Mouse (Mus musculus): Measurements from ENCODE around the gene Ric1. TPM values are rescaled to one million over a fixed set of nuclear protein-coding genes. Genes with fewer than 3 reads are reported as not detected.

Gene Ric1
- polyA plus RNA-seq, 1 experiment: 8.9 TPM

GRCm38 (mm10) chr19:29482148-29482547, 39.9 kb upstream of the Ric1 start:
- Histone ChIP-seq H3K4me3 (ENCODE audit: insufficient read depth, low read depth, low read length) (no peak overlapping the region), H3K27ac (ENCODE audit: insufficient read depth, low read depth, low read length) (no peak overlapping the region), H3K4me1 (ENCODE audit: control insufficient read depth, insufficient read depth, low read length) (0 out of 2 replicates have a peak, but pooled peaks cover 3% of the 10 kb centered on the region), H3K36me3 (ENCODE audit: control insufficient read depth, insufficient read depth, low read length) (no peaks in the 10 kb centered on the region), H3K27me3 (replicated peaks; ENCODE audit: control insufficient read depth, insufficient read depth, low read length) (no peaks in the 10 kb centered on the region)
- TF ChIP-seq CTCF (conservative IDR thresholded peaks at IDR 0.05; ENCODE audit: insufficient read depth, insufficient read length, low read depth, low read length) (no peak), POLR2A (IDR thresholded peaks at IDR 0.05; ENCODE audit: low read depth, low read length) (no peak)
- DNase-seq: no peak
- WGBS: 88% methylated on average over 5 of the region's 5 CpGs

DNA sequence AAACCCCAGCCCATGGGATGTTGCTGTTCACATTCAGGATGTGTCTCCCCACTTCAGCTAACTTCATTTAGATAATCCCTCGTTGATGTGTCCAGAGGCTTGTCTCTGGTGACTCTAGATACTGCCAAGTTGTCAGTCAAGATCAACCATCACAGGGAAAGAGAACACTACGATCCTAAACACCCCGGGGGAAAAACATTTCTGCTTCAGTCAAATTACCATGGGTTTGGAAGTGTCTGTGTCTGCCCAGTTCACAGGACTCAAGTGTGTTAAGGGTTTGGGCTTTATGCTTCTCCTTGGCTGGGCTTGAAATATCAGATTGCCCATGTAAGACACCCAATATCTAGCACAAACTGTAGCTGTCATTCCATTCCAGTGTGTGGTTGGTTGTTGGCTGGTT, 39.4 kb upstream of the Ric1 start:
- H3K4me3 ChIP-seq (ENCODE audit: insufficient read depth, low read depth, low read length): no peak overlapping the region
- no peak for DNase-seq
- H3K27ac ChIP-seq (ENCODE audit: insufficient read depth, low read depth, low read length): no peak overlapping the region
- TF ChIP-seq CTCF (conservative IDR thresholded peaks at IDR 0.05; ENCODE audit: insufficient read depth, insufficient read length, low read depth, low read length) (no peak), POLR2A (IDR thresholded peaks at IDR 0.05; ENCODE audit: low read depth, low read length) (no peak)
- no peaks in the 10 kb centered on the region for H3K36me3 ChIP-seq (ENCODE audit: control insufficient read depth, insufficient read depth, low read length)
- 72% methylated on average over 3 of the region's 3 CpGs for WGBS
- H3K4me1 ChIP-seq (ENCODE audit: control insufficient read depth, insufficient read depth, low read length): 0 out of 2 replicates have a peak, but pooled peaks cover 3% of the 10 kb centered on the region
- no peaks in the 10 kb centered on the region for H3K27me3 ChIP-seq (replicated peaks; ENCODE audit: control insufficient read depth, insufficient read depth, low read length)

DNA sequence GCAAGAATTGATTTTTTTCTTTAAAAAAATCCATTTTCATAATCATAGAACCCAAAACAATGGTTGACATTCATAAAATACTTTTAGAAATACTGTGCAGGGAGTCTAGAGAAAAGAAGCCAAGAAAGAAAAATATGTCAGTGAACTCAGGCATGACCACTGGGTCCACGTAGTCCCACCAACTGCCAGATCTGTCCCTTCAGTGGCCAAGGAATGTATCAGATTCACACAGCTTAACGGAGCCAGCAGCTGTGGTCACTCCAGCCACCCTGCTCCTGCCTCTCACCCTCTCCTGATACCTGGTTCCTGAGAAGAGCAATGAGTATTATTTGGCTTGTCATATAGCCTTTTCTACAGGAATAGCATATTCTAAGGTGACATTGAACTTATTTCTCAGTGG, 38.7 kb upstream of the Ric1 start:
- TF ChIP-seq POLR2A (IDR thresholded peaks at IDR 0.05; ENCODE audit: low read depth, low read length): no peak
- no peak for TF ChIP-seq CTCF (conservative IDR thresholded peaks at IDR 0.05; ENCODE audit: insufficient read depth, insufficient read length, low read depth, low read length)
- H3K36me3 ChIP-seq (ENCODE audit: control insufficient read depth, insufficient read depth, low read length): no peaks in the 10 kb centered on the region
- peaks cover 8% of the 10 kb centered on the region; the same call in 1 of the 2 replicates for H3K4me1 ChIP-seq (ENCODE audit: control insufficient read depth, insufficient read depth, low read length)
- no peaks in the 10 kb centered on the region for H3K27me3 ChIP-seq (replicated peaks; ENCODE audit: control insufficient read depth, insufficient read depth, low read length)
- DNase-seq: no peak
- 30% methylated on average over 2 of the region's 2 CpGs for WGBS
- no peak overlapping the region for H3K27ac ChIP-seq (ENCODE audit: insufficient read depth, low read depth, low read length)
- no peak overlapping the region for H3K4me3 ChIP-seq (ENCODE audit: insufficient read depth, low read depth, low read length)

GRCm38 (mm10) chr19:29484537-29484936, 37.5 kb upstream of the Ric1 start:
- no peak overlapping the region for H3K4me3 ChIP-seq (ENCODE audit: insufficient read depth, low read depth, low read length)
- H3K36me3 ChIP-seq (ENCODE audit: control insufficient read depth, insufficient read depth, low read length): no peaks in the 10 kb centered on the region
- 44% methylated on average over 2 of the region's 2 CpGs for WGBS
- peaks cover 14% of the 10 kb centered on the region; the same call in 1 of the 2 replicates for H3K4me1 ChIP-seq (ENCODE audit: control insufficient read depth, insufficient read depth, low read length)
- no peaks in the 10 kb centered on the region for H3K27me3 ChIP-seq (replicated peaks; ENCODE audit: control insufficient read depth, insufficient read depth, low read length)
- no peak for DNase-seq
- no peak for TF ChIP-seq CTCF (conservative IDR thresholded peaks at IDR 0.05; ENCODE audit: insufficient read depth, insufficient read length, low read depth, low read length)
- no peak for TF ChIP-seq POLR2A (IDR thresholded peaks at IDR 0.05; ENCODE audit: low read depth, low read length)
- no peak overlapping the region for H3K27ac ChIP-seq (ENCODE audit: insufficient read depth, low read depth, low read length)

GRCm38 (mm10) chr19:29485257-29485948, 36.7 kb upstream of the Ric1 start:
- Histone ChIP-seq H3K36me3 (ENCODE audit: control insufficient read depth, insufficient read depth, low read length) (no peaks in the 10 kb centered on the region), H3K4me1 (ENCODE audit: control insufficient read depth, insufficient read depth, low read length) (peaks cover 18% of the 10 kb centered on the region), H3K27ac (ENCODE audit: insufficient read depth, low read depth, low read length) (no peak overlapping the region), H3K27me3 (replicated peaks; ENCODE audit: control insufficient read depth, insufficient read depth, low read length) (no peaks in the 10 kb centered on the region), H3K4me3 (ENCODE audit: insufficient read depth, low read depth, low read length) (no peak overlapping the region)
- DNase-seq: no peak
- 94% methylated on average over 3 of the region's 3 CpGs for WGBS
- TF ChIP-seq CTCF (conservative IDR thresholded peaks at IDR 0.05; ENCODE audit: insufficient read depth, insufficient read length, low read depth, low read length): no peak
- no peak for TF ChIP-seq POLR2A (IDR thresholded peaks at IDR 0.05; ENCODE audit: low read depth, low read length)

DNA sequence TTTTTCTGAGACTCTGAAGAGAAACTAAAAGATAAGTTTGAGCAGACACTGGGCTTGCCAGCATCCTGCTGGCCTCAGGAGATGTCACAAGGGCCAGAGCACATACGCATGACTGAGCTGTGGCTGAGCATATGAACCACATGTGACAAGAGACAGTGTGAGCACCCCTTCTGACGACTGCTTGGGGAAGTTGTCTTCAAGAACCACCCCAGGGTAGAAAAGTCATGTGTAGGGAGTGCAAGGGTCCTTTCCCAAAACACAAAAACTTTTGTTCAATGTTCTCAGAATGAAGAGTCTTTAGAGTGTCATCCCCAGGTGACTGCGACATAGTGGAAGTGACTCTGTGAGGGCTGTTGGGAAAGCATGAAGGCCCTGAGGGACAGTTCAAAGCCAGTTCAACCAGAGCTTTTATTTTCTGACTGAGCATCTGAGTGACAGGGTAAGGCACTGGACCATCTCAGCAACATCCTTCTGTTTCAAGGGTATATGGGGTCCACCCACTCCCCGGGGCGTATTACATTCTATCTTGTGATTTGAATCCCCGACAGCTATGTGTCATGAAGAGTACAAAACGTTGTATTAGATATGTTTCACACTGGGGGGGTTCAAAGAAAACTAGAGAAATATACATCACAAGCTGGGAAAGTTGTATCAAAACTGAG, 35.4 kb upstream of the Ric1 start:
- no peaks in the 10 kb centered on the region for H3K27me3 ChIP-seq (replicated peaks; ENCODE audit: control insufficient read depth, insufficient read depth, low read length)
- TF ChIP-seq POLR2A (IDR thresholded peaks at IDR 0.05; ENCODE audit: low read depth, low read length) (no peak), CTCF (conservative IDR thresholded peaks at IDR 0.05; ENCODE audit: insufficient read depth, insufficient read length, low read depth, low read length) (no peak)
- 85% methylated on average over 7 of the region's 7 CpGs for WGBS
- H3K4me3 ChIP-seq (ENCODE audit: insufficient read depth, low read depth, low read length): no peak overlapping the region
- peaks cover 29% of the 10 kb centered on the region for H3K4me1 ChIP-seq (ENCODE audit: control insufficient read depth, insufficient read depth, low read length)
- no peak overlapping the region for H3K27ac ChIP-seq (ENCODE audit: insufficient read depth, low read depth, low read length)
- no peak for DNase-seq
- H3K36me3 ChIP-seq (ENCODE audit: control insufficient read depth, insufficient read depth, low read length): no peaks in the 10 kb centered on the region

GRCm38 (mm10) chr19:29487326-29488072, 34.6 kb upstream of the Ric1 start:
- Histone ChIP-seq H3K27ac (ENCODE audit: insufficient read depth, low read depth, low read length) (no peak overlapping the region), H3K4me1 (ENCODE audit: control insufficient read depth, insufficient read depth, low read length) (peaks cover 29% of the 10 kb centered on the region), H3K36me3 (ENCODE audit: control insufficient read depth, insufficient read depth, low read length) (no peaks in the 10 kb centered on the region), H3K4me3 (ENCODE audit: insufficient read depth, low read depth, low read length) (no peak overlapping the region), H3K27me3 (replicated peaks; ENCODE audit: control insufficient read depth, insufficient read depth, low read length) (no peaks in the 10 kb centered on the region)
- 92% methylated on average over 14 of the region's 14 CpGs for WGBS
- no peak for DNase-seq
- TF ChIP-seq CTCF (conservative IDR thresholded peaks at IDR 0.05; ENCODE audit: insufficient read depth, insufficient read length, low read depth, low read length) (no peak), POLR2A (IDR thresholded peaks at IDR 0.05; ENCODE audit: low read depth, low read length) (no peak)
